Mouse (Mus musculus) bone marrow macrophage, adult 2 months (primary cell): ENCODE data around the gene Cyp2d10.

Source experiments
- CTCF ChIP-seq: IDR thresholded peaks from 2 replicates; pipeline ENCODE4 v1.5.1; 2012; ENCODE audit warnings: low read depth, mild to moderate bottlenecking, low read length, moderate library complexity
- POLR2A ChIP-seq: IDR thresholded peaks from 2 replicates; pipeline ENCODE4 v1.6.1; 2012; ENCODE audit warnings: mild to moderate bottlenecking, low read depth, low read length, borderline replicate concordance

- TF ChIP-seq POLR2A (no peak), CTCF (no peak)
Observed at GRCm38 (mm10) chr15:82358431-82359260, 48.3 kb downstream of the Cyp2d10 start.
